Comparison of ENCODE assay signal across 9 mouse cellular contexts in the genomic region with DNA sequence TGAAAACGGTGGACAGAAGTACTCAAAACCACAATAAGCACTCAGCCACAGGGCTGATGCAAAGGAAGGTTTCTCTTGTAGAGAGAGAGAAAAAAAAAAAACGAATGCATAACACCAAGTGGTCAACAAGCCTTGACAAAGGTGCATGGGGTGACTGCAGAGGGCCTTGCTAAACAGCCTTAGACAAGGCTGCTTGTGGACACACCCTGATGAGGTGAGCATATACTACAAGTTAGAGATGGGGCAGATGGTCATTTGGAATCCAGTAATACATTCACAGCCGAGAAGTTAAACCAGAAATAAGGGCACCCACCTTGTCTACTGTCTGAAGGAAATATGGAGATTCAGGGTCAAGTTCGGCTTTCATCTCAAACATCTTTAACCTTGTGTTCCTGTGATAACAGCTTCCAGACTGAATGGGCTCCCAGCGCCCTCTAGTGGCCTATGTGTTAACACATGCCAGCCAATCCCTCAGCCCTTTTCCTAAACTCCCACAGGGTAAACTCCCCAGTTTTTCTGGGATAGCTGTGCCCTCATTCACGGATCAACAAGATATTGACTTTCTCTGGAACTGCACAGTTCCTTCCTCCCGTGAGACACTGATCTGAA.
A peak's percentile ranks its signal among the peaks of the same experiment; 100 is the strongest.
DNase-seq lines count a peak whose midpoint lies in the region; ATAC-seq and TF ChIP-seq lines count a peak whose summit lies in the region.
"Had no signal": no experiment of that assay in that cellular context is flagged by ENCODE, and none has a peak within 500 bp of the region (broad histone marks: within the 10 kb centered on the region; RNA-seq: fewer than 3 reads in every experiment).

No protein-coding gene starts in this region.

- H3K4me3 ChIP-seq in bone marrow macrophage, adult 2 months (ENCODE audit: insufficient read depth, low read length) = no peak overlapping the region
- H3K4me3 ChIP-seq in lung, embryonic 14.5 days (ENCODE audit: low read depth, low read length) = no peak overlapping the region
- H3K4me3 ChIP-seq: liver, embryonic 15.5 days had no signal

- peak; percentile 69 for TF ChIP-seq CTCF in bone marrow macrophage, adult 2 months (IDR thresholded peaks at IDR 0.05; ENCODE audit: low read depth, low read length)
- TF ChIP-seq CTCF in lung, embryonic 14.5 days (IDR thresholded peaks at IDR 0.05; ENCODE audit: low read depth) = peak; percentile 90

- H3K9me3 ChIP-seq in lung, embryonic 14.5 days (ENCODE audit: low read depth, low read length) = no peaks in the 10 kb centered on the region
- H3K9me3 ChIP-seq: liver, embryonic 15.5 days had no signal

- 16% methylated on average over 7 of the region's 7 CpGs for WGBS in lung, embryonic 14.5 days

- peak; percentile 70 for DNase-seq in ES-CJ7 (ENCODE audit: low read depth, low spot score)
- peak; percentile 77 for DNase-seq in heart, postnatal 4 days
- peak; percentile 73 for DNase-seq in layer of hippocampus, adult 11-12 months (ENCODE audit: low spot score)
- DNase-seq in lung, embryonic 14.5 days = peak; percentile 87
- DNase-seq in retina, embryonic 14.5 days (ENCODE audit: low spot score) = peak; percentile 91
- peak; percentile 54 to 58 for DNase-seq in thymus, postnatal 36 days

- H3K27me3 ChIP-seq in lung, embryonic 14.5 days (ENCODE audit: insufficient read depth, low read length) = 0 out of 2 replicates have a peak, but pooled peaks cover 3% of the 10 kb centered on the region
- H3K27me3 ChIP-seq: liver, embryonic 15.5 days had no signal

- H3K27ac ChIP-seq in bone marrow macrophage, adult 2 months (ENCODE audit: insufficient read depth, low read depth, low read length) = no peak overlapping the region
- H3K27ac ChIP-seq in lung, embryonic 14.5 days (ENCODE audit: low read depth) = no peak overlapping the region
- H3K27ac ChIP-seq: liver, embryonic 15.5 days had no signal

- no peak overlapping the region for H3K4me2 ChIP-seq in lung, embryonic 14.5 days
- H3K4me2 ChIP-seq: liver, embryonic 15.5 days had no signal

- no peak for TF ChIP-seq POLR2A in bone marrow macrophage, adult 2 months (IDR thresholded peaks at IDR 0.05; ENCODE audit: borderline replicate concordance, low read depth, low read length)

- H3K36me3 ChIP-seq in lung, embryonic 14.5 days (ENCODE audit: insufficient read depth) = no peaks in the 10 kb centered on the region
- H3K36me3 ChIP-seq: liver, embryonic 15.5 days had no signal

- H3K4me1 ChIP-seq in bone marrow macrophage, adult 2 months (ENCODE audit: control insufficient read depth, insufficient read depth, low read length) = peaks cover 5% of the 10 kb centered on the region
- no peaks in the 10 kb centered on the region for H3K4me1 ChIP-seq in lung, embryonic 14.5 days (ENCODE audit: insufficient read depth)
- H3K4me1 ChIP-seq: liver, embryonic 15.5 days had no signal

- peak; percentile 74; the same call in 1 of the 2 replicates for ATAC-seq in erythroblast, adult 5-6 weeks (replicated peaks; ENCODE audit: low FRiP score, poor library complexity, severe bottlenecking)
- peak; percentile 57; the same call in 1 of the 2 replicates for ATAC-seq in lung, embryonic 14.5 days (ENCODE audit: insufficient read depth)

- no peak overlapping the region for H3K9ac ChIP-seq in lung, embryonic 14.5 days
- H3K9ac ChIP-seq: liver, embryonic 15.5 days had no signal
